Mouse (Mus musculus) gonadal fat pad, adult 2 months (tissue): ENCODE data around the gene Nt5c2. TPM values are rescaled to one million over a fixed set of nuclear protein-coding genes. Genes with fewer than 3 reads are reported as not detected.
"Not testable (repeated sequence)": the region's sequence is repeated elsewhere in the genome, so short reads cannot be mapped to it uniquely, and the experiment has no call there.

Experiments
- DNase-seq: peaks from one replicate; pipeline ENCODE4 v3.0.0-alpha.2; 2012; ENCODE audit warnings: low read depth
- polyA plus RNA-seq: library from polyadenylated mRNA; depleted of rRNA; stranded (reverse); fragments of >200 nt; gene quantifications from 2 replicates; pipeline ENCODE4 v1.2.3, GENCODE M21; 2012

Nt5c2 gene
- polyA plus RNA-seq, 1 experiment = 19.7 TPM

DNA sequence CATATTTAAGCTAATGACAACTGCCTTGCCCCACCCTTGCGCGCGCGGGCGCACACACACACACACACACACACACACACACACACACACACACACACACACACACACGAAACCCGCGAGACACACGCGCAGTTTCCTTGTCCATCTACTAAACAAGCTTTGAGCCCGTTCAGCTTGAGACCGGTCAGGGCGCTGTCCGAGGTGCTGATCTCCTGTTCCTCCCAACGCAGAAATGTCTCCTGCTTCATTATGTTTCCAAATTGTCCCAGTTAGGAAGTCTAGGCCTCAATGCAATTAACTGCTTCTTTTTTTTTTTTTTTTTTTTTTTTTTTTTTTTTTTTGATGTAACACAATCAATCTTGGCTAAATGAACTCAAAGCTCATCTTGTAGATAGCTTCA lies 1.5 kb upstream of the Nt5c2 start:
- no peak for DNase-seq

DNA sequence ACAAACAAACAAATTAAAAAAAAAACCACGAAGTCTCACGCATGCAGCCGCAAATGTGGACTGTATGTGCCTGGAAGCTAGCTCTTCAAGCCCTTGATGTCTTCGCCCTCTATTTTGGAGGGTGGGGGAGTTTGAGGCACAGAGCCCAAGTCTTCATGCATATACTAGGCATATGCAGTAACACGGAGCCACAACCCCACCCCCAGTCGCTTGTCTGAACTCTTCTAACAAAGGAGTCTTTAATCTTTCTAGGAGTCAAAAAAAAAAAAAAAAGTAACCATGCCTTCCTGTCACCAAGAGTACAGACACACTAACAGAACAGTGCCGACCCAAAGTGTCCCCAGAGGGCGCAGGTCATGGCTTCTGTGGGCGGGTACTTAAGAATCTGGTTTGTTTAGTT lies 1.0 kb upstream of the Nt5c2 start:
- DNase-seq = no peak

DNA sequence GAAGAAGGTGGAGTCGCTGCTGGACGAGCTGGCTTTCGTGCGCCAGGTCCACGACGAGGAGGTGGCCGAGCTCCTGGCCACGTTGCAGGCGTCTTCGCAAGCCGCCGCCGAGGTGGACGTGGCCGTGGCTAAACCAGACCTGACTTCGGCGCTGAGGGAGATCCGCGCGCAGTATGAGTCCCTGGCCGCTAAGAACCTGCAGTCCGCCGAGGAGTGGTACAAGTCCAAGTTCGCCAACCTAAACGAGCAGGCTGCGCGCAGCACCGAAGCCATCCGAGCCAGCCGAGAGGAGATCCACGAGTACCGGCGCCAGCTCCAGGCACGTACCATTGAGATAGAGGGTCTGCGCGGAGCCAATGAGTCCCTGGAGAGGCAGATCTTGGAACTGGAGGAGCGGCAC lies 443 bp upstream of the Nt5c2 start:
- no peak for DNase-seq

DNA sequence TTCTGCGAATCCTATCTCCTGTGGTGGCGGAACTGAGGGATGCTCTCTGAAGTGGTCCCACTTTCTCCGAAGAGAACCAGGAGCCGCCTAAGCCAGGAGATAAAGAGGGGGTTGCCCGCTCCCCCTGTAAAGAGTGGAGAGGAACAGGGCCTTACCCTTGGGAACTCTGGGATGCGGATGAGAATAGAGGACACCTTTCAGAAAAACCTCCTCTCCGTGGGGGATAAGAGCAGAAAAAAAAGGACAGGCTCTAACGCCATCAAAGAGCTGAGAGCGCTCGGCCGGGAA lies 850 bp downstream of the Nt5c2 start:
- no peak for DNase-seq

DNA sequence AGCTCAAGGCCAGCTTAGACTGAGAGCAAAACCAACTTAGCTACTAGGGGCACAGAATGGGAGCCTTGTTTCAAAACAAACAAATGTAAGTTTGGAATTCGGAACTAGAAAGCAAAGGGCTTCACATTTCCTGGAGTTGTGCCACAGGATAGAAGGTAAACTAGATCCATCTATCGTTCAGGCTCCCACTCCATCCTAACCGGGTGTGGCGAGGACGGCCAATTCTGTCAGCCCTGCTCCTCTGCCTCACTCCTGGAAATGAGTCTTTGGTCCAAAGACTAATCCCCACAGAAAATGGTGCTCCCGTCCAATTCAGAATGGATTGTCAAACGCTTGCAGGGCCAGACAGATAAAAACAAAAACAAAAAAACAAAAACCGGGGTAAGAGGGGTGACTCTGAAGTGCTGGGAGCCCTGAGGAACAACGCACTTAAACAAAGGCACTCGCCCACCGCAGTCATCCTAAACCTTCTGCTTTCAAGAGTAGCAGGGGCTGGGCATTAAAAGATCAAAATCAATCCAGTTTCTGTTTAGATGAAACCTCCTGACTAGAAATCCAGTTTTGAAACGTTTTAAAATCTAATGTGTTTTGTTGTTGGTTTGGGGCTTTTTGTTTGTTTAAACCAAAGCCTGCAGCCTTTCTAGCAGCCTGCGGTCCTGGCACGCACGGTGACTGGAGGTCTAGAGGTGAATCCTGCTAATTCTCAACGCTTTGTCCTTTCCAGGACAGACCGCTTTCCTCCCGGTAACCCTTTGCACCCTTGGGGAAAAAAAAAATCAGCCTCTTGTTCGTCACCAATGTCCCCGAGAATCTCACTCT lies 1.4 kb downstream of the Nt5c2 start:
- DNase-seq = no peak

DNA sequence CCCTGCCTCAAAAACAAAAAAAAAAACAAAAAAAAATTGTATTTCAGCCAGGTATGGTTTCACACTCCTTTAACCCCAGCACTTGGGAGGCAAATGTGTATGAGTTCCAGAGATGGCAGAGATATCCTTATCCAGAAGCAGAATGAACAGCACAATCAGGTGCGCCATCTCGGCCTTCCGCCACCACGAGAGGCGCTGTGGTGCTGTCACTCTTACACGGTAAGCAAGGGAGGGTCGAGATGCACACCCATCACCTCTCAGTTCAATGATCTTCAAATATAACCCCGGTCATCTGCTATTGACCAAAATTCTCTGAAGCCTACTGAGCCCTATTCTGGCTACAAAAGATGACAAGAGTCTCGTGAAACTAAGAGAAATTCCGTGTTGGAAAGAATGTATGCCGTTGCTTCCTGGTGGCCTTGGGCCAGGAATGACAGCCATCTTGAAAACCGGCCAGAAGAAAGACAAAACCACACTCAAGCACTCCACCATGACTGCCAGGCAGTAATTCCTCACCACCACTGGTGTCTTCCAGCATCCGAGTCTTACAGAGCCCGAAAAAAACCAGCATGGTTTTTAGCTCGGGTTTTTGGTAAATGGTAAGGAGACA lies 2.3 kb downstream of the Nt5c2 start:
- no peak for DNase-seq

DNA sequence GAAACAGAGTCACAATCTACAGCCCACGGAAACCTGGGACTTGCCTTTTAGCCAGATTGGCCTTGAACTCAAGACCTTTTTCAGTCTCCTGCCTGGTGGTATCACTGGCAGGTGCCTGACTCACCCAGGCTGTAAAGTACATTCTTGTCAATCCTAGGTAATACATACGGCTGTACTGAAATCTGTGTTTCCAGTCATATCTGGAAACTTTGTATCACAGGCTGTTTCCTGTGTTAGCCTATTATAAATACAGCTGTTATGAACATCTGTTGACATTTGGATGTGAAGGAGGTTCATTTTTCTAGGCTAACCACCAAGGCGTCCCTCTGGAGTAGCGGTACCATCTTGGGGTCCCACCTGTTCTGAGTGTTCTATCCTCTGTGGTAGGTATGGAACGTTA lies 5.0 kb downstream of the Nt5c2 start:
- no peak for DNase-seq

DNA sequence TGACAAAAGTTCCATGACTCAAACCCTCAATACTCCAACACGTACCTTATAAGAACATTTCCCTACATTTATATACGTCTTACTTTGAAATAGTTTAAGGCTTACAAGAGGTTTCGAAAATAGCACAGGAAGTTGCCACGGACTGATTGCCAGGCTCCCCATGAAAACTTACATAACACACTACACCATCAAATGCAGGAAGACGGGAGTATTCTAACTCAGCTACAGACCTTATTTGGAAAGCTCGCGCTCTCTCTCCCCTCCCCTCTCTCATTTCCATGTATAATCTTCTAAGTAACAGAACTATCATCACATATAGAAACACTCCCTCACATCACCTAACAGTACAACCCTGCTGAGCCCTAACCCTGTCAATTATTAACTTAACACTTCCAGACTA lies 5.5 kb downstream of the Nt5c2 start:
- DNase-seq = no peak

DNA sequence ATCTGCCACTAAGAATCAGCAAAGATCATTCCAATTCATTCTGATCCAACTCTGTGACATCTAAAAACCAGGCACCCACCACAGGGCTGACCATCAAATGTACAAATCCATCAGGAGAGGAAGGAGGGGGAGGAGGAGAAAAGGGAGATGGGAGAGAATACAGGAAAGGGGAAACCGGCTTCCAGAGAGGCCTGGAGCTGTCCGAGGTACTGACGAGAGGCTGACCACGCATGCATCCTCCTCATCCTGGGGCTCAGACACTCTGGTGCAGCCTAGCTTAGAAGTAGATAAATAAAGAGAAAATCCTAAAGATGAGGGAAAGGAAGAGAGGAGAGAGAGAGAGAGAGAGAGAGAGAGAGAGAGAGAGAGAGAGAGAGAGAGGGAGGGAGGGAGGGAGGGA lies 8.6 kb downstream of the Nt5c2 start:
- no peak for DNase-seq

DNA sequence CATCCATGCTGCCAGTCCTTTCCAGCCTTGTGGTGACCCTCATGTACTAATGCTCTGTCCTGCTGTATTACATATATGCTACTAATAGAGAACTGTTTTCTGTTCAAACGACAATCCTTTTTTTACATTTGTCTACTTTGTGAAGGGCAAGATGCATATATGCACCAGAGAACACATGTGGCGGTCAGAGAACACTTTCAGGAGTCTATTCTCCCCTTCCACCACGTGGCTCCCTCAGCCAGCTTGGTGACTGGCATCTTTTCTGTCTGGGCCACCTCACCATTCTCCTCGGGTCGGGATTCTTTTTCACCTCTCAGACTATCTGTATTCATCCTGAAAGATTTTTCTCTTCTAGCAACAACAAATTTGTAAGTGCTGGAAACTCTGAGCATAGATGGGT lies 9.1 kb downstream of the Nt5c2 start:
- DNase-seq = no peak

DNA sequence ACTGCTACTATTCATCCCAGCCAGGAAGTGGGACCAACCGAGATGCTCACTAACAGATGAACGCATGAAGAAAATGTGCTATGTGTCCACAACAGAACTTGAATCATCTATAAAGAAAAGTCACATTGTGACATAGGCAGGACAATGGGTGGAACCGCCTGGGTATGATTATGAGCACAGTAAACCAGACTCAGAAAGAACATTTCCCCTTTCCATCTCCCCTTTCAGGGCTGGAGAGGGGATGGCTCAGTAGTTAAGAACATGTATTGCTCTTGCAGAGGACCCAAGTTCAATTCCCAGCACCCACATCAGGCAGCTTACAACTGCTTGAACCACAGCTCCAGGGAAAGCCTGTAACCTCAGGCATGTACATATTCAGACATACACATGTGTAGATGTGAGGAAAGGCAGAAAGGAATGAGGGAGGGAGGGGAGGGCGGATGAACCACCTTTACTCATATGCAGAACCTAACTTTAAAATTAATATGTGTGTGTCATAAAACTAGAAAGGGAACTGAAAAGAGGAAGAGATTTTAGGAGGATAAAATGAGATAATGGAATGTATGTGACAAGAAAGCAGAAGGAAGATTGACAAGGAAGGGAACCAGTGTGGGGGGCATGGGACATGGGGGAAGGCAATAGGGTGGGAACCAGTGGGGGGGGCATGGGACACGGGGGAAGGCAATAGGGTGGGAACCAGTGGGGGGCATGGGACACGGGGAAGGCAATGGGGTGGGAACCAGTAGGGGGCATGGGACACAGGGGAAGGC lies 11.0 kb downstream of the Nt5c2 start:
- no peak for DNase-seq

DNA sequence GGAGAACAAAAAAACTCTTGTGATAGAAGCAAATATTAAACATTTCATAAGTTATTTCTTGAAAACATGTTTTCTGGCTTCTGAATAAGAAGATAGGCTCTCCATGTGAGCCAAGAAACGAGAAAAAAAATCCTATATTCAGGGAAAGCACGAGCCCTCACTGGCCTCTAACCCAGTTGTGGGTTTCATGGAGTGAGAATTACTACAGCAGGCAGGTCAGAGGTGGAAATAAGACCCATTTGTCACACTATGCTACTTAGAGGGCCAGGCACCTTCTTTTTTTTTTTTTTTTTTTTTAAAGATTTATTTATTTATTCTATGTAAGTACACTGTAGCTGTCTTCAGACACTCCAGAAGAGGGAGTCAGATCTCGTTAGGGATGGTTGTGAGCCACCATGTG lies 14.6 kb downstream of the Nt5c2 start:
- not testable (repeated sequence) for DNase-seq

DNA sequence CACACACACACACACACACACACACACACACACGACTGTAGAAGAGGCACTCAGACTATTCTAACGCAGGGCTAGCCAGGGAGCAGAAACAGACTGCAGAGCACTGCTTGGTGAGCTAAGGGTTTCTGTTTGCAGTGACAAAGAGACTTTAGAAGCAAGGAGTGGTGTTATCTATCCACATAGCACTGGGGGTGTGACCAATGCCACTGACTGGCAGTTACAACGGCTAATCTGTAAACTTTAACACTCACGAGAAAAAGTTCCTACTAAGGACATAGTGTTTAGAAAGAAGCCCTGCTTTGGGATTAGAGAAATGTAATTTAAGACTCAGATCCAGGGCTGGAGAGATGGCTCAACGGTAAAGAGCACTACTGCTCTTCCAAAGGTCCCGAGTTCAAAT lies 15.2 kb downstream of the Nt5c2 start:
- no peak for DNase-seq

DNA sequence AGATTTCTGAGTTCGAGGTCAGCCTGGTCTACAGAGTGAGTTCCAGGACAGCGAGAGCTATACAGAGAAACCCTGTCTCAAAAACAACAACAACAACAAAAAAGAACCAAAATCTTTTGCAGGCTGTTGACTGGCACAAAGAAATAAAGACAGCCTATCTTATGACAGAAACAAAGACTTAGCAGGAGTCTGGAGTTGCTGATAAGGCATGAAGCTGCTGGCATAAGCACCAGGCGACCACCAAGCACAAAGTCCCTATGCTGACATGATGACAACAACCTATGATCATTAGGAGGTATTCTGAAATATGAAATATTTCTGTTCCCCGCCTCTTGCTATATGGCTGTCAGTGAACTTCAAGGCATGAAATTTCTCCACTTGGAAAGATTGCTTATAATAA lies 16.0 kb downstream of the Nt5c2 start:
- DNase-seq = no peak

DNA sequence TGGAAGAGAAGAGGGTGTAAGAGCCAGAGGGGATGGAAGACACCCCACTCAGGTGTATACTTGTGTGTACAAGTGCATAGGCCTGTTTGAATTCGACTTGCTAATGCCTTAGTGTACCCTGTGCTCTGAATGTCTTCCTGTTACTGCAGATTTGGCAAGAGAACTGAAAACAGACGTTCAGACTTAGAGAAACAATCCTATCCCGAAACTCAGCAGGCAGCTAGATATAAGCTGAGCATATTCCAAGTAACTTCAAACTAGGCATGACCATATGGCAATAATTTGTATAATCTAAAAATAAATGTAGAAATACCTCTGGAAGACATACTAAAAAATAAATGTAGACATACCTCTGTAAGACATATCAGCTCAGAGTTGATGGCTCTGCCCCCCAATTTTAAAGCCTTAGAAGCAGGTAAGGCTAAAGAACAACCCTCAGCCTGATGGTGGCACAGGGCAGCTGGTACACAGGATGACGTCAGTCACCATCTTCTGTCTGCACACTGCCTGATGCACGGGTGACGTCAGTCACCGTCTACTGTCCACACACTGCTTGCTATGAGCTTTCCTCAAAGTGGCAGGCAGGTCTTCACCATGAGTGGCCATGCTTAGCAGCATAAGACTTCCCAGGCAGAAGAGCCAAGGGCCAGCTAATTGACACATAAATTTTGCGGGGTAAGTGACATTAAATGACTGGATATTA lies 16.6 kb downstream of the Nt5c2 start:
- DNase-seq = no peak

DNA sequence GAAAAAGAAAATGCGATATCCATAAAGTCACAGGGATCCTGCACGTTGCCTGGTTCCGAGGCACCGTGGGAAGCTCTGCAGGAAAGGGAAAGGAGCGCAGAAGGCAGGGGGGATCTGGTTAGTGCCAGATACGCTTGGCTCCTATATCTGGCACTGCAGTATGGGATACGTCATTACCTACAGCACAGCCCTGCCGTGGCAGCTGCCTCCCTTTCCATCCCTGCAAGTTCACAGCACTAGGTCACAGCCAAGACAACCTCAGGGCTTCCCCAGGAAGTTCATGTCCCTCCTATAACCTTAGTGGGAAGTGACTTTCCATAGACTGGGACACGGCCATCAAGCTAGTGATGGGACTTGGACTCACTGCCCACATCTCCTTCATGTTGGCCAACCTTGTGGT lies 18.9 kb downstream of the Nt5c2 start:
- DNase-seq = no peak

DNA sequence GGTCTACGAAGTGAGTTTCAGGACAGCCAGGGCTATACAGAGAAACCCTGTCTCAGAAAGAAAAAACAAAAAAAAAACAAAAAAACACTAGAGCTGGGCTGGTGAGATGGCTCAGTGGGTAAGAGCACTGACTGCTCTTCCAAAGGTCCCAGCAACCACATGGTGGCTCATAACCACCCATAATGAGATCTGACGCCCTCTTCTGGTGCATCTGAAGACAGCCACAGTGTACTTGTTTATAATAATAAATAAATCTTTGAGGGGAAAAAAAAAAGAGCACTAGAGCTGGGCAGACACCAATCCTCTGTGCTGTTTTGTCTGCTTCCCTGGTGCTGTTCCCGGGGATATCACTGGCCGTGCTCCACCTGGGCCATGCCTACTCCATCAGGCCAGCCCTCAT lies 22.6 kb downstream of the Nt5c2 start:
- DNase-seq = not testable (repeated sequence)

DNA sequence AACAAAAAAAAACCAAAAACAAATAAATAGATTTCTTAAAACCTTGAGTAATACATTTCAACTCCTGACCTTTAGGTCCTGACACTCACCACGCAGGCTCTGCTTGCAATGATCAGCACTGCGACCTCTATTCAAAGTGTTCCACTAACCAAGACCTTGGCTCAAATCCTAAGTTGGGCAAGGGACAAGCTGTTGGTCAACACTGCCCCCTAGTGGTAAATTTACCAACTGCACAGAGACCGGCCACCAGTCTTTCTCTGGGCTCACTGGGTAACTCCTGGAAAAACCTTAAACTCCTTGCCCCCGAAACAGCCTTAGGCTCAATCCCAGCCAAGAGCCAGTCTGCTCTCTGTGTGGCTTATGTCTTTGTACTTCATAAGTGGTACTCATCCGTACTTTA lies 23.8 kb downstream of the Nt5c2 start:
- DNase-seq = no peak

DNA sequence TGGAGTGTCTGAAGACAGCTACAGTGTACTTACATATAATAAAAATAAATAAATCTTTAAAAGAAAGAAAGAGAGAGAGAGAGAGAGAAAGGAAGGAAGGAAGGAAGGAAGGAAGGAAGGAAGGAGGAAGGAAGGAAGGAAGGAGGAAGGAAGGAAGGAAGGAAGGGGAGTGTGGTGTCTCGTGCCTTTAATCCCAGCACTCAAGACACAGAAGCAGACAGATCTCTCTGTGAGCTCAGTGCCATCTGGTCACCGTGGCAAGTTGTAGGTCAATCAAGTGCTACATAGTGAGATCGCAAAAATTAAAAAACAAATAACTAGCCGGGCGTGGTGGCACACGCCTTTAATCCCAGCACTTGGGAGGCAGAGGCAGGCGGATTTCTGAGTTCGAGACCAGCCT lies 24.3 kb downstream of the Nt5c2 start:
- DNase-seq = not testable (repeated sequence)

DNA sequence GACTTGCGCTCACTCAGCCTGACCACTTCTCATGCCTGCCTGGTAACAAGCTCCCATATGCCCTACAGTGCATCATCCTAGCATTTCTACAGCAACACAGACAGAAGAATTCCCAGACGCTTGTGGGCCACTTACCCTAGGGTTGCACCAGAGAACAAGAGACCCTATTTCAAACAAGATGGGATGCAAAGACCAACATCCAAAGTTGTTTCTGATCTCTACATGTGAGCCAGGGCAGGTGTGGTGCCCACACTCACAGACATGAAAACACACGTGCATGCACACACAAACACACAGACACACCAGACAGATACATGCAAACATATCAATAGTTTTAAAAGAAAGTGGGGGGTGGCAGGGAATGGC lies 24.8 kb downstream of the Nt5c2 start:
- no peak for DNase-seq

DNA sequence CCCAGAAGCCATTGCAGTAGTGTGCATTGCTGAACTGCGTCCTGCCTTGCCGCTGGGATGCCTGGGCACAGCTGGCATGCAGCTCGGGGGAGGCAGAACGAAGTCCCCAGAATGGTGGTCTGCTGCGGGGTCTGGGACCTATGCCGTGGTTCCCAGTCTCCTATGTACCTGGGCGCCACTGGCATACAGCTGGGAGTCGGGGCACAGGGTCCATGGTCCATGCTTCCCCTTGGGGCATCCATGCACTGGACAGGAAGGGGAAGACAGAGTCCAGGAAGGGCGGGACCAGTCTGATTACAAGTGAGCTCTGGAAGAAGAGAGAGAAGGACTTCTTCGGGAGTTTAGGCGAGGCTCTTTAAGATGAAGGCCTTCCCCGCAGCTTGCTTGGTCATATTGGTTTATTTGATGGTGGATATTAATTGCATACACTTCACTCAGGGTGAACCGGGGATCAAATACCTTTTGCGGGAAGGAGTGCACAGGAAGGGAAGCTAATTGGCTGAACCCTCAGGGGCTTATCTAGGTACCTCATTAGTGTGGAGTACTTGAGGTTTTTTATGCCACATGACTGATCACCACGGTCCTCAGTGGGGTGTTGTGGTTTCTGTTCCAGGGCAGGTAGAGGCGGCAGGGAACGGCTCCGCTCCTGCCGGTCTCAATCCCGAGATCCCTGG lies 25.3 kb downstream of the Nt5c2 start:
- no peak for DNase-seq
